Mouse (Mus musculus) limb, embryonic 12.5 days (tissue): ENCODE measurements at regions not wholly inside any gene's neighbourhood (a gene's known extent, or its start where the extent isn't known, plus 50 kb on each side); places are given as distances from the start of the nearest gene placed in this dataset.

Experiments used
- ATAC-seq: fragments of 200-750 bp; cut with Nextera tagmentation; 2 replicates; pipeline ENCODE4 v1.8.0; 2017; ENCODE audit warnings: low read depth, moderate TSS enrichment; ENCODE audit not compliant: insufficient number of reproducible peaks, insufficient read depth, low FRiP score, low TSS enrichment
- H3K27ac ChIP-seq: fragments of 300-500 bp; sonication (generic); 2 replicates; pipeline ENCODE4 v1.5.1; 2016; ENCODE audit warnings: mild to moderate bottlenecking, moderate library complexity
- H3K27me3 ChIP-seq: fragments of 300-500 bp; sonication (generic); 2 replicates; pipeline ENCODE4 v1.6.1; 2016; ENCODE audit warnings: mild to moderate bottlenecking, moderate library complexity
- H3K36me3 ChIP-seq: fragments of 300-500 bp; sonication (generic); 2 replicates; pipeline ENCODE4 v1.6.1; 2016; ENCODE audit warnings: mild to moderate bottlenecking, moderate library complexity
- H3K4me1 ChIP-seq: fragments of 300-500 bp; sonication (generic); replicated peaks from 2 replicates; pipeline ENCODE4 v1.6.1; 2016
- H3K4me2 ChIP-seq: fragments of 300-500 bp; sonication (generic); 2 replicates; pipeline ENCODE4 v1.6.1; 2016; ENCODE audit warnings: mild to moderate bottlenecking, moderate library complexity
- H3K4me3 ChIP-seq: fragments of 300-500 bp; sonication (generic); replicated peaks from 2 replicates; pipeline ENCODE4 v1.5.1; 2016; ENCODE audit warnings: mild to moderate bottlenecking
- H3K9ac ChIP-seq: fragments of 300-500 bp; sonication (generic); replicated peaks from 2 replicates; pipeline ENCODE4 v1.6.1; 2016; ENCODE audit warnings: mild to moderate bottlenecking, moderate library complexity
- H3K9me3 ChIP-seq: fragments of 300-500 bp; sonication (generic); 2 replicates; pipeline ENCODE4 v1.6.1; 2016; ENCODE audit warnings: mild to moderate bottlenecking, moderate library complexity
- WGBS: fragments of 180-500 bp; shearing (Covaris S2); methylation state at CpG from one replicate; pipeline ENCODE4 v1.1.7; 2016; 5-methylcytosine and 5-hydroxymethylcytosine counted together

DNA sequence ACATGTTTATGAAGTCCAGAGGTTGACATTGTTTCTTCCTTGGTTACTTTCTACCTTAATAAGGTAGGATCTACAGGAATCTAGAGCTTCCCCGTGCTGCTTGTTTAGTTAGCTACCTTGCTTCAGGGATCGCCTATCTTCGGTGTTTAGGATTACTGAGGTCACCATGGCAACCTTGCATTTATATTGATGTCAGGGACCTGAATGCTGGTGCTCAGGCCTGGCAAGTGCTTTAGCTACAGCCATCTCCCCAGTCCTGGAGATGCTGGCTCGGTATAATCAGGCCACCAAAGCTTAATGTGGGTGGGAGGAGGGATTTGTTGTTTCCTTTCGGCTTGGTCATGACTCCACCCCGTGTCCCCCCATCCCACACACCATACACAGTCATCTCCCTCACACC, 50.0 kb upstream of the Zc3h12a start:
- no peak overlapping the region for H3K4me2 ChIP-seq
- H3K9me3 ChIP-seq, result no peaks in the 10 kb centered on the region
- peaks cover 16% of the 10 kb centered on the region for H3K4me1 ChIP-seq
- no peaks in the 10 kb centered on the region for H3K27me3 ChIP-seq
- no peak for ATAC-seq
- 57% methylated on average over 6 of the region's 6 CpGs for WGBS
- H3K4me3 ChIP-seq, result no peak overlapping the region
- no peak overlapping the region for H3K27ac ChIP-seq
- H3K9ac ChIP-seq, result no peak overlapping the region
- H3K36me3 ChIP-seq, result no peaks in the 10 kb centered on the region
